Mouse (Mus musculus) adrenal gland, adult 18-20 months (tissue): ENCODE data around the gene Fgfr2. TPM values are rescaled to one million over a fixed set of nuclear protein-coding genes. Genes with fewer than 3 reads are reported as not detected.

Experiments used
- DNase-seq, 2 experiments: peaks; one replicate each; pipeline ENCODE4 v3.0.0; 2021 to 2022; ENCODE audit warnings: low spot score in 2 of 2
- total RNA-seq, 2 experiments: library from RNA; stranded (reverse); gene quantifications; 1 replicate in 1 of 2; 2 replicates in 1 of 2; pipeline ENCODE4 v1.2.3; 2021

Fgfr2 gene
- total RNA-seq, 2 experiments from 2014 or later: 294 to 308 TPM

GRCm38 (mm10) chr7:130965396-130965795 lies 2157.8 kb downstream of the Fgfr2 start:
- DNase-seq: no peak

GRCm38 (mm10) chr7:130964686-130965085 lies 2158.5 kb downstream of the Fgfr2 start:
- peak; percentile 45 to 61 for DNase-seq

GRCm38 (mm10) chr7:130961429-130961828 lies 2161.7 kb downstream of the Fgfr2 start:
- DNase-seq: no peak

DNA sequence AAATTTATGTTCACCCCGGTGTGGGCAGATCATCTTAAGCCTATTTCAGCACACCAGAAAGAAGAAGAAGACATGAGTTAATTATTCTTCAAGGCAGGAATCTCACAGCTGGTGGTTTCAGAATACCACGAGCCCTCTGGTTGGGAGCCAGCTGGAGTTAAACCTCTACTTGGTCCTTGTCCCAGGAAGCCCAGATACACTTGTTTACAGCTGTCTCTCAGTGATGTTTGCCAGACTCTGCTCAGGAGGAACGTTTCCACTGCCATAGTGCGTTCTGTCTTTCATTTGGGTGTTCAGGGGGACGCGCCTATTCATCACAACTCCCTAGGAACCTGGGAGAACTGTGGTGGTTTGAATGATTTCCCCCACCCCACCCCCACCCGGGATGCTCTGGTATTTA lies 2163.3 kb downstream of the Fgfr2 start:
- DNase-seq: no peak

GRCm38 (mm10) chr7:130958551-130958950 lies 2164.6 kb downstream of the Fgfr2 start:
- DNase-seq: no peak

- DNase-seq: no peak
Measured at GRCm38 (mm10) chr7:130954177-130954601, 2169.0 kb downstream of the Fgfr2 start.

DNA sequence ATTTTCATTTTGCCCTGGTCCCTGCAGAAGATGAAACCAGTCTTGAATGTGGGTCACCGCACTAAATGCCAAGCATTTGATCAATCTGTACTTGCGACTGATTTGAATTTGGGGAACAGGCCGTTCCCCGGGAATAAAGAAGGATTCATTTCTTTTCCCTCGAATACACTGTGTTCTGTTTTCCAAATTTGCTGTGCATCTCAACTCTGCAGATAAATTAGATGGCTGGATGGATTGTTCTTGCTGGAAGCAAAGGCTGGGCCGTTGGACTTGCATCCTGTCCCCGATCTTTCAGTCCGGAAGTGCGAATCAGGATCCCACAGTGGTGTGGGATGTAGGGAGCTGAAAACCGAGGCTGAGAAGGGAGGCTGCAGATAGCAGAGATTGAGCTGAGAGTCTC lies 2169.8 kb downstream of the Fgfr2 start:
- no peak for DNase-seq

DNA sequence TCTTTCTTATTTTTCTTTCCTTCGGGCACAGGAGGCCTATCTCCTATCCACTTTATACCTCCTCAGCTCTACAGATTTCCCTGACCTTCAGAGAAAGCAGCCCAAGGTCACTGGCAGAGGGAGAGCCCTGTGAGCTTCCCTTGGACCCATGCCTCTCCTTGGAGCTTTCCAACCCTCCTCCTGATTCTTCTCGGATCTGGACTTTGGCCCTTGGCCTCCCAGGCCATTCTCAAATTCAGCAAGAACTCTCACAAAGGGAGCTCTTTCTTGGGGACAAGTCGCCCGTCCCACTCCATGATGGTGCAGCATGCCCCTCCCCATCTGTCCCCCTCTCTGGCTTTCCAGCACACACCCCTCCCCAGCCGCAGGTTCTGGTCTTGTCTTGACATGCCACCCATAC lies 2172.1 kb downstream of the Fgfr2 start:
- DNase-seq: no peak

DNA sequence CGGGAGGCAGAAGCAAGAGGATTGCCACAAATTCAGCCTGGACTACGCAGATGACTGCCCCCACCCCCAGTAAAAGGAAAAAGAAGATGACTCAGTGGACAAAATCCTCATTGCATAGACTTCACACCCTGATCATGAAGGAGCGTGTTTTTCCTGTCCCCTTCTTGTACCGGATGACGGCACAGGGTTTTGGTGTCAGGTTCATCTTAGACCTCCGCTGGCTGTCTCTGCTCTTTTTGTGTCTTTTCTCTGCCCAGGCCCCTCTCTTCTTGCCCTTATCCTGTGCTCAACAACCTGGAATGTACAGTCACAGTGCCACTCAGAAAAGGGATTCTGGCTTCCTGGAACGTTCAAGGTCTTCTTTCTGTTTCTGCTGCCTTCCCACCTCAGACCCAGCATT lies 2172.7 kb downstream of the Fgfr2 start:
- DNase-seq: no peak

DNA sequence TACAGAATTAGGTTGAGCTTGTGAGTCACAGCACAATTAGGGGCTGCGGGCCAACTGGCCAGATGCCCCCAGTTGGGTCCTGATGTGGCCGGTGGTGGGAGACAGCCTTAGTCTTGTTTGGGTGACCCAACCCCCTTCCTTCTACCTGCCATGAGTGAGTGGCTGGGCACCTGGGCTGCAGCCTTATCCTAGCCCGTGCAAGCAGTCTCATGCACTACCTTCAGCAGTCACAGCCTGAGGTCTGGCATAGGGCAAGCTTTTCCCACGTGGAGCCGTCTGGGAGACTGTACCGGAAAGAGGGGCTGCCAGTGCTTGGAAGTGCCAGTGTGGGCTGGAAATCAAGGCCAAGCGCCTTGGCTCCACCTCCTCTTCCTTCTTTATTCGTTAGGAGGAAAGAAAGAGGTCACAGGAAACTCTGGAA lies 2173.8 kb downstream of the Fgfr2 start:
- DNase-seq: no peak

DNA sequence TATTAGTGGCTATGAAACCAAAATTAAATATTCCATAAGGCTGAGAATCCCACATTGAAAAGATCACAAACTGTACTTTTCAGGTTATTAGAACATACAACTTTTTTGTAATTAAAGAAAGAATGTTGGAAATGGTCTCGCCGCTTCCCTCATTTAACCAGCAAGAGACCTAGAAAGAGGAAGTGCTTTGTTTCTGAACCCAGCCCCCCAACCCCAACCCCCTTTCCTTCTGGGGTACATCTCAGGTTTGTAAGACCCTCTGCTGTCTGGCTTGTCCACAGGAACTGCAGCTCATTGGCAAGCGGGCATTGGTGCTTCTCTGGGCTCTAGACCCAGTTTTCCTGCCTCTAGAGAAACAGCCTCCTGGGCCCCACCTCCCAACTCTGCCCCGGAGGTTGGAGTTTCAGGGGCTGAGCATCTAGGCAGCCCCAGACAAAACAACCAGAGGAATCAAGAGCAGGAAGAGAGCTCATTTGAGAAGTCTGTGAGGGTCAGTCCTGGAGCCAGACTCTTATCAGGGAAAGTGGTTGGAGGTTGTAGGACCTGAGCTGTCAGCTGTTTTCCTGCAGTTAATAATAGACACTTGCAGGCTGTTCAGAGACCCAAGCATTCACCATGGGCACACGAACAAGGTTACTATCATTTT lies 2174.5 kb downstream of the Fgfr2 start:
- DNase-seq: no peak

DNA sequence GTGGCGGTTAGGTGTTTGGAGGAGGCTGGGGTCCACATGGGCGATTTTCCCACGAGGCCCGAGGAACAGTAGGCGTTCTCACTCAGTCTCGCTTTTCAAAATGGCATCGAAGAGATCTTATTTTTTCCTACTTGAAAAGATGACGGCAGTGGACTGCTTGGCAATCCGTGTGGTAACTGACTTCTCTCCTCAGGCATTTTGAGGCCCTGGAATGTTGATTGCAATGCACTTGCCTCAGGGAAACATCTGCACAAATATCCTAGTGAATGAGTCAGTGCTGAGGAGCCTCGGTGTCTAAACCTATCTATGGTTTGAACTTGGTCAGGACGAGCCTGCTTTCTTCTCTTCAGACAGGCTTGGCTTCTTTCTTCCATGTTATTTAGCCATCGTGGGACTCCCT lies 2176.8 kb downstream of the Fgfr2 start:
- no peak for DNase-seq

DNA sequence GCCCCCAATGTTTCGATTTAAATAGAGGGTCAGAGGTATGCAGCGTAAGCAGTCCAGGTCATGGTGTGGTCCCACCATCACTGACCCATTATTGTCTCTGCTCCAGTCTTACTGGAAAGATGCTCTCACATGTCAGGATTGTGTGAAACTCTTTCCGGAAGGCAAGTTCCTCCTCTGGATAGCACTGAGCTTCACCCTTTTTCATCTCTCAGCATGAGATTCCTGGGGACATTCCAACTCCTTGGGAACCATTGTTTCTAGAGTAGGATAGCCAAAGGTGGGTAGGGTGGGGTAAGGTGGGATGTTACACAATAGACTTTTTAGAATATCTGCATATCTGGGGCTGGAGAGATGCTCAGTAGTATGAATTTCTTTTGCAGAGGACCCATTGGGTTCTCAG lies 2177.4 kb downstream of the Fgfr2 start:
- no peak for DNase-seq

DNA sequence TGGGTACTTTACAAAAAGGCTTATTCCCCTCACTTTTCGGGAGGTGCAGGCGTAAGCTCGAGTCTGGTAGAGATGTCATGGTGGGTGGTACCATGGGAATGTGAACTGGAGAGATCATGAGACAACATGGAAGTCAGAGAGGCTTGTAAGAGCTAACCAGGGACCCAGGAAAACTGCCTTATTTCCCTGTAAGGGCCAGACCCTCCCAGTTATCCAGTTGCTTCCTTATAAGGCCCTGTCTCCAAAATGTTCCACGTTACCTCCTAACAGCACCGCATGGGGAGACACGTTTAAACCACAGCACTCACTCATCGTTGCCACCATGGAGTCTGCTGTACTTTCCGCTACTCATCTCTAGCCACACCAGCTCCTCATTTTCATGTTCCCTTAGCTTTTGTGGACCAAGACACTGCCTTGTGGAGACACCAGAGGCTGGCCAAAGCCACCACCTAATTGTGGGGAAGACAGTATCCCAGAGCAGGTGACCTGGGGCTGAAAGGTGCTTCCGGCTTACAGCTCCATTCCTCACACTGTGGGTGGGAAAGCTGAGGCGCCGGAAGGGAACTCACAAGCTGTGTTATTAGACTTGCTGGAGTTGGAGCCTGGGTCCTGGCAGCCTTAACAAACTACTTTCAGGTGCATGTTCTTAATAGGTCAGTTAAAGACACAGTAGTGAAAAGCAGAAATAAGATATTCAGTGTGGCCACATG lies 2178.2 kb downstream of the Fgfr2 start:
- DNase-seq: peak in 1 of 2 experiments; percentile 12

GRCm38 (mm10) chr7:130943280-130943895 lies 2179.8 kb downstream of the Fgfr2 start:
- DNase-seq: no peak

DNA sequence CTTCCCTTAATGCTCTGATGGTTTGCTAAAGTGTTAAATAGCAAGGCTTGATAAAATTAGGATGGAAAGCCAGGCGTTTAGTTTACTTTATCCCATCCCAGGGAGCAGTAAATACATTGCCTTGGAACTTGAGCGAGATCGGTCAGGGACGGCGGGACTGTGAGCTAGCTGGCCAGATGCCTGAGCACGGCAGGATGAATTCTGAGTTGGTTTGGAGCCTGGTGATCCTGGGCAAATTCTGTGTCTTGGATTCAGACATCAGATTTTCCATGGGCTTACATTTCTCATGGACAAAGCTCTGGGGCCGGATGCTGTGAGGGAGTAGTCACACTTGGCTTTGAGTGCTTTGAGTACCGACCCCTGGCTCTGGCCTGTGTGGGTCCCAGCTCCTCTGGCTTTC lies 2182.4 kb downstream of the Fgfr2 start:
- no peak for DNase-seq

DNA sequence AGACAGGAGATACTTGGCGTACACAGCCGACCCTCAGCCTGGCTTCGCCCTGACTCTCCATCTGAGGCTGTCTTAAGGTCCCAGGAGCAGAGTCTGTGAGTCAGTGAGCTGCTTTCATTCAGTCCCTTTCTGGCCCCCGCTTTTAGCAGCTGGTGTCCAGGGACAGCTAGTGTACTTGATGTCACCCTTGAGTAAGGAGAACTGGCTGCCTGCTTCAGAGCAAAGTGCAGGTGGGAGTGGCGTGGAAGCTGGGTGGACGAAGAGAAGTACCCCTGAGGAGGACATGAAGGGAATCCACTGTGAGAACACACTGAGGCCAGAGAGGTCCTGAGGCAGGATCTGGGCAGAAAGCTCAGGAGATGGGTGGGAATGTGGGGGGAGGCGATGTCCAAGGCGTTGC lies 2184.3 kb downstream of the Fgfr2 start:
- DNase-seq: no peak

- no peak for DNase-seq
Measured at GRCm38 (mm10) chr7:130938005-130938404, 2185.1 kb downstream of the Fgfr2 start.

- DNase-seq: no peak
Measured at GRCm38 (mm10) chr7:130937266-130937841, 2185.8 kb downstream of the Fgfr2 start.

GRCm38 (mm10) chr7:130936472-130936951 lies 2186.6 kb downstream of the Fgfr2 start:
- peak; percentile 40 to 43 for DNase-seq

GRCm38 (mm10) chr7:130935793-130936471 lies 2187.2 kb downstream of the Fgfr2 start, which contains the start of gene Htra1:
Gene Htra1, plus strand, starts transcription at chr7:130936111.
- peak; percentile 76 to 77 for DNase-seq
